10 mouse cellular contexts compared by ENCODE assay signal in genomic region chr2:173053846-173054245, GRCm38 (mm10). TPM values are rescaled to one million over a fixed set of nuclear protein-coding genes. Genes with fewer than 3 reads are reported as not detected.
DNase-seq lines count a peak whose midpoint lies in the region; ATAC-seq lines count a peak whose summit lies in the region.
"Had no signal": no experiment of that assay in that cellular context is flagged by ENCODE, and none has a peak within 500 bp of the region (broad histone marks: within the 10 kb centered on the region; RNA-seq: fewer than 3 reads in every experiment).

No protein-coding gene starts in this region.

- peak; percentile 36 for DNase-seq in lung, postnatal 25 days (ENCODE audit: low spot score)
- no peak for DNase-seq in lung, postnatal 4 days
- DNase-seq in spleen, postnatal 10 days (ENCODE audit: low spot score in 2 of 2) = peak; percentile 31 to 70
- peak; percentile 70 for DNase-seq in thymus, postnatal 4 days
- DNase-seq in layer of hippocampus, adult 8-10 months (ENCODE audit: low spot score in 2 of 2) = no peak
- DNase-seq in cerebellum, adult 18-20 months = no peak
- DNase-seq: cerebellum, postnatal 36 days; kidney, adult 2 months; lung, adult 18-20 months had no signal

- peak; percentile 84 for ATAC-seq in activated CD4-positive, CD25-positive, alpha-beta regulatory T cell, adult 4 months

RNA-seq across cellular contexts. Expression of gene Rbm38, which starts 33.5 kb away (rescaled TPM):
- 100 to 1,000 TPM; 154 to 186 TPM for polyA plus RNA-seq in activated CD4-positive, CD25-positive, alpha-beta regulatory T cell, adult 4 months (2017; shearing (Covaris generic))
- total RNA-seq in layer of hippocampus, adult 8-10 months (2022) = 1 to 10 TPM; 3.1 to 6.3 (median 4.6) TPM

RNA-seq across cellular contexts. Expression of gene Rae1, which starts 53.9 kb away (rescaled TPM):
- 10 to 100 TPM; 54.5 to 63.6 TPM for polyA plus RNA-seq in activated CD4-positive, CD25-positive, alpha-beta regulatory T cell, adult 4 months (2017; shearing (Covaris generic))
- total RNA-seq in layer of hippocampus, adult 8-10 months (2022) = 10 to 100 TPM; 77.5 to 82.0 (median 79.3) TPM

Comparison
In these comparisons a context has a peak if more than half of its experiments do, and no peak if none do; other contexts are left out.
1. DNase-seq: peak in lung, postnatal 25 days (single experiment), spleen, postnatal 10 days (2 of 2) and thymus, postnatal 4 days (single experiment); none in lung, postnatal 4 days (0 of 2), layer of hippocampus, adult 8-10 months (0 of 2) and cerebellum, adult 18-20 months (0 of 2).